Mouse (Mus musculus) cerebellum, postnatal 4 days (tissue): ENCODE measurements around the gene Exoc6.
A peak's percentile ranks its signal among the peaks of the same experiment; 100 is the strongest.

Experiments
- DNase-seq, 2 experiments: peaks; one replicate each; pipeline ENCODE4 v3.0.0; 2022; ENCODE audit warnings: low spot score in 2 of 2, mixed read lengths in 1 of 2

Gene Exoc6

GRCm38 (mm10) chr19:37579607-37580006 lies 29.4 kb downstream of the Exoc6 start:
- DNase-seq = no peak

- DNase-seq = no peak
Observed at GRCm38 (mm10) chr19:37580438-37580837, 30.2 kb downstream of the Exoc6 start.

GRCm38 (mm10) chr19:37585210-37585609 lies 35.0 kb downstream of the Exoc6 start:
- no peak for DNase-seq

GRCm38 (mm10) chr19:37585684-37586083 lies 35.5 kb downstream of the Exoc6 start:
- no peak for DNase-seq

- DNase-seq = no peak
Observed at GRCm38 (mm10) chr19:37590544-37590943, 40.3 kb downstream of the Exoc6 start.

- DNase-seq = peak in 1 of 2 experiments; percentile 30
Observed at GRCm38 (mm10) chr19:37601968-37602848, 52.0 kb downstream of the Exoc6 start.

GRCm38 (mm10) chr19:37609991-37610390 lies 59.8 kb downstream of the Exoc6 start:
- no peak for DNase-seq

- no peak for DNase-seq
Observed at GRCm38 (mm10) chr19:37612893-37613292, 62.7 kb downstream of the Exoc6 start.

GRCm38 (mm10) chr19:37615039-37615630 lies 64.9 kb downstream of the Exoc6 start:
- DNase-seq = no peak

GRCm38 (mm10) chr19:37647994-37648393 lies 97.8 kb downstream of the Exoc6 start:
- DNase-seq = no peak

- DNase-seq = no peak
Observed at GRCm38 (mm10) chr19:37650526-37650925, 100.3 kb downstream of the Exoc6 start.

- DNase-seq = no peak
Observed at GRCm38 (mm10) chr19:37654012-37654411, 103.8 kb downstream of the Exoc6 start.

GRCm38 (mm10) chr19:37656441-37656840 lies 106.2 kb downstream of the Exoc6 start:
- no peak for DNase-seq

- DNase-seq = no peak
Observed at GRCm38 (mm10) chr19:37665256-37665655, 115.0 kb downstream of the Exoc6 start.

- DNase-seq = no peak
Observed at GRCm38 (mm10) chr19:37667855-37668594, 117.8 kb downstream of the Exoc6 start.

- no peak for DNase-seq
Observed at GRCm38 (mm10) chr19:37668657-37669056, 118.4 kb downstream of the Exoc6 start.

- DNase-seq = no peak
Observed at GRCm38 (mm10) chr19:37669486-37669885, 119.3 kb downstream of the Exoc6 start.

- no peak for DNase-seq
Observed at GRCm38 (mm10) chr19:37673393-37673792, 123.2 kb downstream of the Exoc6 start.

GRCm38 (mm10) chr19:37685281-37685680 lies 135.1 kb downstream of the Exoc6 start, which contains the start of gene Cyp26c1:
Cyp26c1 (plus strand) TSS chr19:37685581.
- no peak for DNase-seq

GRCm38 (mm10) chr19:37686347-37686746 lies 136.1 kb downstream of the Exoc6 start:
- no peak for DNase-seq

GRCm38 (mm10) chr19:37686941-37687850 lies 137.0 kb downstream of the Exoc6 start:
- no peak for DNase-seq
